Mouse (Mus musculus) ovary, adult 10 weeks (tissue): ENCODE data around the gene Pcgf2. TPM values are rescaled to one million over a fixed set of nuclear protein-coding genes. Genes with fewer than 3 reads are reported as not detected.

Experiments
- polyA plus RNA-seq: library from polyadenylated mRNA; stranded (reverse); fragments of 350-450 nt; fragmentation: Illumina TruSeq; extraction: RNeasy Lipid Tissue Mini Kit (QIAGEN cat#74804); gene quantifications from one replicate; pipeline ENCODE4 v1.2.3, GENCODE M21; 2014

Pcgf2 gene
- 5.4 TPM for polyA plus RNA-seq

DNA sequence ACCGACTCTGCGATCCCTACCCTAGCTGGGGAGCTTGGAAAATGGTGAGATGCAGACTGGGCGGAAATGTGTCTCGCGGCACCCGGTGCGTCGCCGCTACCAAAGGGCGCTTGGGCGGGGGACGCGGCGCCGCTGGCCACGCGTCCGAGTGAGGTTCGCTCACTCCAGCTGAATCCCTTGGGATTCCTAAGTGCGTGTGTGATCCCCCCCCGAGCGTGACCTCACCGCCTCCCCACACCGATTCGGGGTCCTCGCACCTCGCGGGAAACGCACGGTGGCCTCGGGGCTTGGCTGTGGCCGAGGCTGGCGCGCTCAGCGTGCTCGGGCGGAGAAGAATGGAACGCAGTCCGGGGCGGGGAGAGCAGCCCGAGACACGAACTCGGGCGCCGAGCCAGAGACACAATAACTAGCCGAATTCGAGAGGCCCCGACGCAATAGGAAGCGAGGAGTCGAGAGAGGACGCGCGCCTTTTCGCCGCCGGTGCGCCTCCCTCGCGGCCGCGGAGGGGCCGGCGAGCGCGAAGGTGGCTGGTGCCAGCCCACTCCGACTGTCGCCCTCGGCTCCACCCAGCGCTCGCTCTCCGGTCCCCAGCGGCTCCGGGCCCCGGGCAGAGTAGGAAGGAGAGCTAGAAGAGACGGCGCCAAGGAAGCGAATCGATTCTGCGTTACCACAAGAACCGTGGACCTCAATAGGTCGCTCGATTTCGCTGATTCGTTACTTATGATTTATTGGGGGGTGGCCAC lies at the start of gene Pcgf2:
Gene Pcgf2, minus strand, starts transcription at position 495 of the 743 bp plus-strand sequence.

GRCm38 (mm10) chr11:97744063-97744717 lies 43.9 kb upstream of the Pcgf2 start, which contains the start of gene Pip4k2b:
Gene Pip4k2b (minus strand): TSS chr11:97744704.

DNA sequence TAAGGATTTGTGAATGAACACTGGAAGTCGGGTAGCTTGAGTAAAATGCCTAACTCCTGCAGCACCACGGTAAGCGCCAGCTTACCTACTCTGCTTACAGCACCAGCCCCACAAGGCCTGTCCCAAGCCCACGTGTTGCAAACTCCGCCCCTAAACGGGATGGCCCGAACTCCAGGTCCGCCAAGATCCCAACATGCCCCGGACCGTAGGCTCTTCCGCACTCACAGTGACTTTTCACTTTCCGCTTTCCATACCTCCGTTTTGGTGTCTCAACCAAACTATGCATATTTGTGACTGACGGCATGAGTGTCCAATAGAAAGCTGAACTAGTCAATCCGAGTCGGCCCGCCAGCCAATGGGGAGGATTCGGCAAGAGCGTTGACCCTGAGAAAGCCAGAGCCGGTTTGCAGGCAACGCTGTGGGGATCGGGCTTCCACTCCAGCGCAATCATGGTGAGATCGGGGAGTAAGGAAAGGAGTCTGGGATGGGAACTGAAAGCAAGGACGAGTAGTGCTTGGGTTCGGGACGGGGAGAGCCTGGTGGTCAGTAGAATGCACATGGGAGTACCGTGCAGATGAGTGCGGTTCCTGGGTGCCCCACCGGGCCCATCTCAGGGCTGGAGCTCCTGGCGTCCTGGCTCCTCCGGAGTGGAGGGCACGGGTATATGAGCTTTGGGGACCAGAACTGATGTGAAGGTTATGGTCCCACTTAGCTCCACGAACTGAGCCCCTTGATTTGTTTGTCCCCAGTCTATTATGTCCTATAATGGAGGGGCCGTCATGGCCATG lies 2.9 kb upstream of the Pcgf2 start, which contains the start of gene Psmb3:
Gene Psmb3, plus strand, starts transcription at position 361 of the 788 bp plus-strand sequence.

GRCm38 (mm10) chr11:97685613-97686321 lies 14.5 kb downstream of the Pcgf2 start, which contains the start of gene Cisd3:
Gene Cisd3 (plus strand): TSS chr11:97685826.

GRCm38 (mm10) chr11:97662893-97663527 lies 37.3 kb downstream of the Pcgf2 start, which contains the start of gene Mllt6:
Gene Mllt6 (plus strand): TSS chr11:97663414.

Other genes starting within 250 kb of the Pcgf2 start
- not detected for gene 4933428G20Rik, start 200.2 kb downstream of the Pcgf2 start, polyA plus RNA-seq
- 1.8 TPM for gene Srcin1, start 124.3 kb downstream of the Pcgf2 start, polyA plus RNA-seq
- not detected for gene Epop, start 70.8 kb downstream of the Pcgf2 start, polyA plus RNA-seq
- gene Mllt6, start 37.1 kb downstream of the Pcgf2 start, polyA plus RNA-seq, result 6.6 TPM
- gene Cisd3, start 14.7 kb downstream of the Pcgf2 start, polyA plus RNA-seq, result 3.4 TPM
- gene Psmb3, start 2.9 kb upstream of the Pcgf2 start, polyA plus RNA-seq, result 7.7 TPM
- 16.4 TPM for gene Pip4k2b, start 44.2 kb upstream of the Pcgf2 start, polyA plus RNA-seq
- gene Cwc25, start 66.1 kb upstream of the Pcgf2 start, polyA plus RNA-seq, result 17.0 TPM
- gene 1700001P01Rik, start 75.4 kb upstream of the Pcgf2 start, polyA plus RNA-seq, result not detected
- 3,292 TPM for gene Rpl23, start 81.9 kb upstream of the Pcgf2 start, polyA plus RNA-seq
- 27.7 TPM for gene Lasp1, start 98.5 kb upstream of the Pcgf2 start, polyA plus RNA-seq
- gene B230217C12Rik, start 140.3 kb upstream of the Pcgf2 start, polyA plus RNA-seq, result 12.8 TPM
- gene Fbxo47, start 183.7 kb upstream of the Pcgf2 start, polyA plus RNA-seq, result 3.1 TPM